Mouse (Mus musculus) small intestine, adult 2 months (tissue): ENCODE measurements around the gene Gper1.

ENCODE experiments used
- CTCF ChIP-seq: fragments of 200-500 bp; IDR thresholded peaks from 2 replicates; pipeline ENCODE4 v1.5.1; 2012; ENCODE audit warnings: low read depth, mild to moderate bottlenecking, control low read depth, inconsistent platforms, low read length, moderate library complexity, mixed read lengths; ENCODE audit not compliant: insufficient replicate concordance, insufficient read length; ENCODE audit errors: extremely low read depth
- POLR2A ChIP-seq: fragments of 200-500 bp; IDR thresholded peaks from 2 replicates; pipeline ENCODE4 v1.6.1; 2012; ENCODE audit warnings: low read depth, mild to moderate bottlenecking, control low read depth, inconsistent platforms, low read length, moderate library complexity

DNA sequence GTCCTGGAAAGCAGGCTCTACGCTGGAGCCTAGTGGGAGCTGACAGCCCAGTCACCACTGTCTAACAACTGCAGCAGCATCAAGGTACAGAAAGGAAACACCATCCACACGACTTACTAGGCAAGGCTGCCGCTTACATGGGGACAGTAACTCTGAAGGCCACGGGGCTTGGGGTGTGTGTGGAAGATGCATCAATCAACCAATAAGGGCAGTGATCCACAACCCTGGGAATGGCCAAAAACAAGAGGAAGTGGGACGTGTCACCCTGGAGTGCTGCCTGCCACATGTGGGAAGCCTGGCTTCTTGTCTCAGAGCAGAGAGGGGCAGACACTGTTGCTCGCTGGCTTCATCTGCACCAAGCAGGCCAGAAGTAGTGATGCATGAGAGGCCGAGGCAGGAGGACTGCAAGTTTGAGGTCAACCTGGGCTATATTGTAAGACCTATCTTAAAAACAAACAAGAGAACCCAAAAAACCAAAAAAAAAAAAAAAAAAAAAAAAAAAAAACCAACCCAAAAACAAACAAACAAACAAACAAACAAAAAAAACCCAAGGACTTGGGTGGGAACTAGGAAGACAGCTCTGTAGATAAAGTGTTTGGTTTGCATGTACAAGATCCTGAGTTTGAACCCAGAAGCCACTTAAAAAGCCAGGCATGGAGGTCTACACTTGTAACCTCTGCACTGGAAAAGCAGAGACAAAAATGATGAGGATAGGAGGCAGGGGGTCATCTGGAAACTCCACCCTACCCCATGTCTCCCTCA lies 10.0 kb downstream of the Gper1 start:
- TF ChIP-seq POLR2A (no peak), CTCF (no peak)
